22 mouse cellular contexts compared by ENCODE assay signal in genomic region chr13:99545201-99545600, GRCm38 (mm10). TPM values are rescaled to one million over a fixed set of nuclear protein-coding genes. Genes with fewer than 3 reads are reported as not detected.
DNase-seq lines count a peak whose midpoint lies in the region; ATAC-seq lines count a peak whose summit lies in the region.
"Had no signal": no experiment of that assay in that cellular context is flagged by ENCODE, and none has a peak within 500 bp of the region (broad histone marks: within the 10 kb centered on the region; RNA-seq: fewer than 3 reads in every experiment).

No protein-coding gene starts in this region.

- no peak overlapping the region for H3K4me3 ChIP-seq in heart, embryonic 10.5 days
- no peak overlapping the region for H3K4me3 ChIP-seq in heart, embryonic 12.5 days
- no peak overlapping the region for H3K4me3 ChIP-seq in kidney, embryonic 16.5 days (ENCODE audit: low read length)
- H3K4me3 ChIP-seq in midbrain, embryonic 11.5 days (ENCODE audit: low read depth, low read length), result no peak overlapping the region
- H3K4me3 ChIP-seq in midbrain, embryonic 15.5 days, result no peak overlapping the region
- H3K4me3 ChIP-seq: embryonic facial prominence, embryonic 12.5 days; embryonic facial prominence, embryonic 15.5 days; forebrain, embryonic 13.5 days had no signal

- H3K36me3 ChIP-seq in heart, embryonic 10.5 days, result no peaks in the 10 kb centered on the region
- no peaks in the 10 kb centered on the region for H3K36me3 ChIP-seq in heart, embryonic 12.5 days
- H3K36me3 ChIP-seq in kidney, embryonic 16.5 days (ENCODE audit: insufficient read depth, low read length), result no peaks in the 10 kb centered on the region
- H3K36me3 ChIP-seq in midbrain, embryonic 11.5 days (ENCODE audit: control insufficient read depth, insufficient read depth, low read length), result no peaks in the 10 kb centered on the region
- H3K36me3 ChIP-seq in midbrain, embryonic 15.5 days (replicated peaks), result no peaks in the 10 kb centered on the region
- H3K36me3 ChIP-seq: embryonic facial prominence, embryonic 12.5 days; embryonic facial prominence, embryonic 15.5 days had no signal

- no peak overlapping the region for H3K9ac ChIP-seq in heart, embryonic 12.5 days
- no peak overlapping the region for H3K9ac ChIP-seq in kidney, embryonic 16.5 days (replicated peaks; ENCODE audit: low read length)
- no peak overlapping the region for H3K9ac ChIP-seq in midbrain, embryonic 11.5 days (ENCODE audit: low read length)
- no peak overlapping the region for H3K9ac ChIP-seq in midbrain, embryonic 15.5 days
- H3K9ac ChIP-seq: embryonic facial prominence, embryonic 12.5 days; embryonic facial prominence, embryonic 15.5 days; forebrain, embryonic 13.5 days; hindbrain, embryonic 14.5 days had no signal

- H3K9me3 ChIP-seq in heart, embryonic 10.5 days, result no peaks in the 10 kb centered on the region
- no peaks in the 10 kb centered on the region for H3K9me3 ChIP-seq in heart, embryonic 12.5 days (replicated peaks)
- H3K9me3 ChIP-seq in kidney, embryonic 16.5 days (ENCODE audit: low read length), result no peaks in the 10 kb centered on the region
- H3K9me3 ChIP-seq in midbrain, embryonic 11.5 days (ENCODE audit: control insufficient read depth, low read length), result no peaks in the 10 kb centered on the region
- H3K9me3 ChIP-seq in midbrain, embryonic 15.5 days, result no peaks in the 10 kb centered on the region
- H3K9me3 ChIP-seq: embryonic facial prominence, embryonic 12.5 days; embryonic facial prominence, embryonic 15.5 days; forebrain, embryonic 13.5 days had no signal

- H3K4me2 ChIP-seq in heart, embryonic 12.5 days, result no peak overlapping the region
- no peak overlapping the region for H3K4me2 ChIP-seq in kidney, embryonic 16.5 days (replicated peaks; ENCODE audit: low read depth, low read length)
- no peak overlapping the region for H3K4me2 ChIP-seq in midbrain, embryonic 11.5 days
- no peak overlapping the region for H3K4me2 ChIP-seq in midbrain, embryonic 15.5 days
- H3K4me2 ChIP-seq: embryonic facial prominence, embryonic 12.5 days; embryonic facial prominence, embryonic 15.5 days; forebrain, embryonic 13.5 days; hindbrain, embryonic 14.5 days had no signal

- H3K27me3 ChIP-seq in heart, embryonic 10.5 days (ENCODE audit: insufficient read depth, poor library complexity, severe bottlenecking), result no peaks in the 10 kb centered on the region
- H3K27me3 ChIP-seq in heart, embryonic 12.5 days (replicated peaks), result no peaks in the 10 kb centered on the region
- no peaks in the 10 kb centered on the region for H3K27me3 ChIP-seq in kidney, embryonic 16.5 days (ENCODE audit: insufficient read depth, low read length)
- no peaks in the 10 kb centered on the region for H3K27me3 ChIP-seq in midbrain, embryonic 11.5 days (ENCODE audit: control insufficient read depth, insufficient read depth, low read length)
- H3K27me3 ChIP-seq in midbrain, embryonic 15.5 days (replicated peaks), result no peaks in the 10 kb centered on the region
- H3K27me3 ChIP-seq: embryonic facial prominence, embryonic 12.5 days; embryonic facial prominence, embryonic 15.5 days; forebrain, embryonic 13.5 days had no signal

- WGBS in heart, embryonic 10.5 days, result 55% methylated on average over 6 of the region's 6 CpGs
- 54% methylated on average over 6 of the region's 6 CpGs for WGBS in heart, embryonic 12.5 days
- 50% methylated on average over 6 of the region's 6 CpGs for WGBS in kidney, embryonic 16.5 days
- 65% methylated on average over 6 of the region's 6 CpGs for WGBS in midbrain, embryonic 11.5 days
- WGBS in midbrain, embryonic 15.5 days, result 63% methylated on average over 6 of the region's 6 CpGs

- no peak for DNase-seq in heart, embryonic 10.5 days (ENCODE audit: low spot score)
- peak; percentile 13 for DNase-seq in kidney, adult 9 months
- peak; percentile 56 for DNase-seq in midbrain, embryonic 11.5 days (ENCODE audit: low spot score, missing footprints)
- DNase-seq: adrenal gland, adult 2 months; adrenal gland, postnatal 14 days; cerebellum, adult 11 months; cerebellum, adult 2 months; cerebellum, adult 9-11 months; cerebellum, postnatal 25 days; gastrocnemius, postnatal 10 days; gastrocnemius, postnatal 36 days had no signal

- no peak for ATAC-seq in heart, embryonic 12.5 days (ENCODE audit: insufficient number of reproducible peaks, low FRiP score)
- ATAC-seq in kidney, embryonic 16.5 days (ENCODE audit: low FRiP score, low TSS enrichment), result no peak
- no peak for ATAC-seq in midbrain, embryonic 11.5 days (ENCODE audit: low FRiP score)
- ATAC-seq in midbrain, embryonic 15.5 days (replicated peaks), result no peak
- ATAC-seq: CD4-positive, CD25-positive, alpha-beta regulatory T cell, adult 4 months; forebrain, embryonic 13.5 days; forebrain, embryonic 16.5 days; hindbrain, postnatal 0 days; inflammation-experienced regulatory T-cells, adult 6 months had no signal

- H3K4me1 ChIP-seq in heart, embryonic 10.5 days, result peaks cover 52% of the 10 kb centered on the region
- peaks cover 40% of the 10 kb centered on the region for H3K4me1 ChIP-seq in heart, embryonic 12.5 days (replicated peaks)
- H3K4me1 ChIP-seq in kidney, embryonic 16.5 days (ENCODE audit: insufficient read depth, low read length), result peaks cover 16% of the 10 kb centered on the region
- H3K4me1 ChIP-seq in midbrain, embryonic 11.5 days (ENCODE audit: control insufficient read depth, insufficient read depth, low read length), result peaks cover 18% of the 10 kb centered on the region
- peaks cover 26% of the 10 kb centered on the region for H3K4me1 ChIP-seq in midbrain, embryonic 15.5 days

- H3K27ac ChIP-seq in heart, embryonic 10.5 days, result peak overlapping the region; percentile 42; the same call in 1 of the 2 replicates
- no peak overlapping the region for H3K27ac ChIP-seq in heart, embryonic 12.5 days (ENCODE audit: poor library complexity, severe bottlenecking)
- no peak overlapping the region for H3K27ac ChIP-seq in kidney, embryonic 16.5 days (ENCODE audit: low read length)
- H3K27ac ChIP-seq in midbrain, embryonic 11.5 days (ENCODE audit: low read depth, low read length), result no peak overlapping the region
- H3K27ac ChIP-seq in midbrain, embryonic 15.5 days, result no peak overlapping the region
- H3K27ac ChIP-seq: embryonic facial prominence, embryonic 12.5 days; embryonic facial prominence, embryonic 15.5 days; forebrain, embryonic 13.5 days; hindbrain, embryonic 14.5 days; hindbrain, postnatal 0 days had no signal

RNA-seq across cellular contexts. Expression of gene Map1b, which starts 28.9 kb away (rescaled TPM):
- 164 and 186 TPM in 2 replicates for polyA plus RNA-seq in heart, embryonic 10.5 days (2016; fragmentation: Nextera tagmentation; extraction: Ambion mirVana)
- 149 and 151 TPM in 2 replicates for polyA plus RNA-seq in heart, embryonic 12.5 days (2016; fragmentation: Nextera tagmentation; extraction: Ambion mirVana)
- 48.2 and 58.4 TPM in 2 replicates for polyA plus RNA-seq in kidney, embryonic 16.5 days (2015; fragmentation: Nextera tagmentation; extraction: Ambion mirVana)
- polyA plus RNA-seq in midbrain, embryonic 11.5 days (2014; fragmentation: Nextera tagmentation; extraction: Ambion mirVana), result 911 and 979 TPM in 2 replicates
- polyA plus RNA-seq in midbrain, embryonic 15.5 days (2015; fragmentation: Nextera tagmentation; extraction: Ambion mirVana), result 2,126 and 2,223 TPM in 2 replicates
